Mouse (Mus musculus): Measurements from ENCODE around the gene Nhsl1.

- no peak for TF ChIP-seq GATA1 (IDR thresholded peaks at IDR 0.05; ENCODE audit: borderline replicate concordance, low read length)
- no peak for TF ChIP-seq FLI1 (IDR thresholded peaks at IDR 0.05; ENCODE audit: low read length)
These were observed 104.8 kb downstream of the Nhsl1 start for GRCm38 (mm10) chr10:18423557-18423956.

Measured in megakaryocyte, embryonic 14.5 days (primary cell).